29 mouse cellular contexts compared by ENCODE assay signal in the genomic region with DNA sequence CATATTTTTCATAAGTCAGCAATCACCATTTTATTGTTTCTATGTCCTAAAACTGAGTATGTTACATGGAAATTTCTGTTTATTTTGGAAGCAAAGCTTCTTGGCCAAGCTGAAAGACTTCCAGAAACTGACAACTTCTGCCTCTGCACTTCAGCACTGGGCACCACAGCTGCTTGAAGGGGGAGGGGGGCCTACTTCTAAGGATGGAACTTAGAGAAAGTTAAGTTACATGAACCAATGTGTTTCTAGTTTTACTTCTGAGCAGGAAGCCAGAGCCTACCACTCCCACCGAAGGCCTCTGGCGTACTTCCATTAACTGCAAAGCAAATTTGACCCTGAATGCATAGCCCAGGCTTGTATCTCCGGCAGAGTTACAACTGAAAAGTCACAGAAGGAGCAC.
A peak's percentile ranks its signal among the peaks of the same experiment; 100 is the strongest.
DNase-seq lines count a peak whose midpoint lies in the region; ATAC-seq and TF ChIP-seq lines count a peak whose summit lies in the region.
"Had no signal": no experiment of that assay in that cellular context is flagged by ENCODE, and none has a peak within 500 bp of the region (broad histone marks: within the 10 kb centered on the region; RNA-seq: fewer than 3 reads in every experiment).

No protein-coding gene starts in this region.

- DNase-seq in heart, postnatal 4 days = peak; percentile 4
- peak; percentile 7 to 20 for DNase-seq in kidney, postnatal 4 days
- no peak for DNase-seq in kidney, adult 2 months
- peak; percentile 8 for DNase-seq in lung, postnatal 0 days (ENCODE audit: low spot score)
- DNase-seq in lung, postnatal 25 days (ENCODE audit: low spot score) = no peak
- DNase-seq in thymus, postnatal 0 days (ENCODE audit: low spot score) = no peak
- DNase-seq: adrenal gland, postnatal 14 days; cerebellum, adult 11-12 months; cerebellum, adult 9-11 months; embryo, embryonic 11 days; gastrocnemius, postnatal 25 days; heart, adult 11 months; kidney, adult 11 months; layer of hippocampus, adult 9-11 months; right cerebral cortex, adult 18-20 months; spleen, adult 18-20 months; thymus, postnatal 25 days had no signal

- TF ChIP-seq POLR2A in kidney, adult 2 months (IDR thresholded peaks at IDR 0.05; ENCODE audit: low read depth, low read length) = no peak

- H3K4me2 ChIP-seq in heart, embryonic 11.5 days = no peak overlapping the region
- no peak overlapping the region for H3K4me2 ChIP-seq in lung, postnatal 0 days (replicated peaks; ENCODE audit: low read depth, low read length)
- H3K4me2 ChIP-seq: embryonic facial prominence, embryonic 13.5 days; forebrain, embryonic 13.5 days; hindbrain, embryonic 15.5 days; limb, embryonic 12.5 days; liver, embryonic 15.5 days; midbrain, embryonic 11.5 days had no signal

- H3K4me1 ChIP-seq in heart, embryonic 11.5 days (ENCODE audit: control insufficient read depth, insufficient read depth, low read length) = no peaks in the 10 kb centered on the region
- no peaks in the 10 kb centered on the region for H3K4me1 ChIP-seq in kidney, adult 2 months (ENCODE audit: control insufficient read depth, insufficient read depth, low read length)
- no peaks in the 10 kb centered on the region for H3K4me1 ChIP-seq in lung, postnatal 0 days (ENCODE audit: insufficient read depth, low read depth, low read length)
- H3K4me1 ChIP-seq: forebrain, embryonic 13.5 days; heart, embryonic 10.5 days; hindbrain, embryonic 10.5 days; hindbrain, embryonic 15.5 days; limb, embryonic 12.5 days; liver, embryonic 15.5 days had no signal

- H3K4me3 ChIP-seq in heart, embryonic 11.5 days (ENCODE audit: low read depth, low read length) = no peak overlapping the region
- no peak overlapping the region for H3K4me3 ChIP-seq in kidney, adult 2 months (ENCODE audit: insufficient read depth, low read depth, low read length)
- no peak overlapping the region for H3K4me3 ChIP-seq in lung, postnatal 0 days (ENCODE audit: low read depth, low read length)
- H3K4me3 ChIP-seq: embryonic facial prominence, embryonic 13.5 days; forebrain, embryonic 13.5 days; heart, embryonic 10.5 days; hindbrain, embryonic 10.5 days; hindbrain, embryonic 15.5 days; limb, embryonic 12.5 days; liver, embryonic 15.5 days had no signal

- no peak for ATAC-seq in heart, embryonic 11.5 days (replicated peaks; ENCODE audit: insufficient number of reproducible peaks, low FRiP score, low TSS enrichment)
- ATAC-seq in lung, postnatal 0 days = no peak; the same call in 1 of the 2 replicates
- ATAC-seq: CD4-positive, CD25-positive, alpha-beta regulatory T cell, adult 4 months; forebrain, embryonic 13.5 days; inflammation-experienced regulatory T-cells, adult 6 months; midbrain, embryonic 16.5 days had no signal

- no peaks in the 10 kb centered on the region for H3K36me3 ChIP-seq in heart, embryonic 11.5 days (ENCODE audit: control insufficient read depth, insufficient read depth, low read length)
- no peaks in the 10 kb centered on the region for H3K36me3 ChIP-seq in kidney, adult 2 months (ENCODE audit: control insufficient read depth, insufficient read depth, low read length)
- no peaks in the 10 kb centered on the region for H3K36me3 ChIP-seq in lung, postnatal 0 days (ENCODE audit: insufficient read depth, low read length)
- H3K36me3 ChIP-seq: embryonic facial prominence, embryonic 13.5 days; heart, embryonic 10.5 days; hindbrain, embryonic 10.5 days; hindbrain, embryonic 15.5 days; limb, embryonic 12.5 days; liver, embryonic 15.5 days had no signal

- H3K9ac ChIP-seq in heart, embryonic 11.5 days (ENCODE audit: low read depth, low read length) = no peak overlapping the region
- H3K9ac ChIP-seq in lung, postnatal 0 days (replicated peaks; ENCODE audit: low read depth) = no peak overlapping the region
- H3K9ac ChIP-seq: embryonic facial prominence, embryonic 13.5 days; forebrain, embryonic 13.5 days; hindbrain, embryonic 15.5 days; limb, embryonic 12.5 days; liver, embryonic 15.5 days had no signal

- no peaks in the 10 kb centered on the region for H3K27me3 ChIP-seq in heart, embryonic 11.5 days (ENCODE audit: control insufficient read depth, insufficient read depth, low read length)
- H3K27me3 ChIP-seq in kidney, adult 2 months (replicated peaks; ENCODE audit: control insufficient read depth, insufficient read depth, low read length) = no peaks in the 10 kb centered on the region
- no peaks in the 10 kb centered on the region for H3K27me3 ChIP-seq in lung, postnatal 0 days (replicated peaks; ENCODE audit: insufficient read depth, low read length)
- H3K27me3 ChIP-seq: embryonic facial prominence, embryonic 13.5 days; forebrain, embryonic 13.5 days; hindbrain, embryonic 15.5 days; limb, embryonic 12.5 days; liver, embryonic 15.5 days had no signal

- H3K27ac ChIP-seq in heart, embryonic 11.5 days (ENCODE audit: low read depth, low read length) = no peak overlapping the region
- H3K27ac ChIP-seq in kidney, adult 2 months (ENCODE audit: insufficient read depth, low read depth, low read length) = no peak overlapping the region
- H3K27ac ChIP-seq in lung, postnatal 0 days (ENCODE audit: low read length) = no peak overlapping the region
- H3K27ac ChIP-seq: embryonic facial prominence, embryonic 13.5 days; forebrain, embryonic 13.5 days; heart, embryonic 10.5 days; hindbrain, embryonic 10.5 days; hindbrain, embryonic 15.5 days; limb, embryonic 12.5 days; liver, embryonic 15.5 days had no signal

- no peak for TF ChIP-seq EP300 in lung, postnatal 0 days (IDR thresholded peaks at IDR 0.05)

- no peak for TF ChIP-seq CTCF in kidney, adult 2 months (conservative IDR thresholded peaks at IDR 0.05; ENCODE audit: insufficient read depth, insufficient read length, low read depth, low read length)
- no peak for TF ChIP-seq CTCF in lung, postnatal 0 days (IDR thresholded peaks at IDR 0.05)

- H3K9me3 ChIP-seq in heart, embryonic 11.5 days (replicated peaks; ENCODE audit: control insufficient read depth, low read length) = no peaks in the 10 kb centered on the region
- no peaks in the 10 kb centered on the region for H3K9me3 ChIP-seq in lung, postnatal 0 days (ENCODE audit: low read length)
- H3K9me3 ChIP-seq: embryonic facial prominence, embryonic 13.5 days; forebrain, embryonic 13.5 days; heart, embryonic 10.5 days; hindbrain, embryonic 10.5 days; hindbrain, embryonic 15.5 days; limb, embryonic 12.5 days; liver, embryonic 15.5 days had no signal

- 66% methylated on average over 3 of the region's 3 CpGs for WGBS in heart, embryonic 11.5 days (ENCODE audit: insufficient replicate concordance)
- 69% methylated on average over 3 of the region's 3 CpGs for WGBS in kidney, adult 2 months
- 51% methylated on average over 3 of the region's 3 CpGs for WGBS in lung, postnatal 0 days

Comparison
In these comparisons a context has a peak if more than half of its experiments do, and no peak if none do; other contexts are left out.
1. DNase-seq: peak in heart, postnatal 4 days (single experiment), kidney, postnatal 4 days (2 of 2) and lung, postnatal 0 days (single experiment); none in kidney, adult 2 months (single experiment), lung, postnatal 25 days (single experiment) and thymus, postnatal 0 days (single experiment).